27 mouse cellular contexts compared by ENCODE assay signal in the genomic region with DNA sequence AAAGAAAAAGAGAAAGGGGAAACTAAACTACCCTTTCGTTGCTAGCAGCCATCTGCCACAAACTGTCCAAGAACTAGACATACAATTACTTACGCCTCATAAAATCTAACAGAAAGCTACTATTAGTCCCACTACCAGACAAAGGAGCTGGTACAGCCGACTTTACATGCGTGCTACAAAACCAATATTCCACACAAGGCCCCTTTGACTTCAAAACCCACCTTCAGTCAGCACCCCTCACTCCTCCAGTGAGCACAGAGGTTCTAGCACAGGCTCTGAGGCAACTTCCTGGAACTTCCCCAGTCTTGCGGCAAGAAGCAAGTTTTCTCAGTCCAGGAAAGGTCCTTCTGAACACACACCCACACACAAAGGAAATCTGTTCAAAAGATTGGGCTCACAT. TPM values are rescaled to one million over a fixed set of nuclear protein-coding genes. Genes with fewer than 3 reads are reported as not detected.
DNase-seq lines count a peak whose midpoint lies in the region; ATAC-seq and TF ChIP-seq lines count a peak whose summit lies in the region.
"Had no signal": no experiment of that assay in that cellular context is flagged by ENCODE, and none has a peak within 500 bp of the region (broad histone marks: within the 10 kb centered on the region; RNA-seq: fewer than 3 reads in every experiment).

No protein-coding gene starts in this region.

- no peak for TF ChIP-seq POLR2A in lung, adult 2 months (IDR thresholded peaks at IDR 0.05; ENCODE audit: borderline replicate concordance, extremely low read depth, low read depth, low read length)

- no peak for ATAC-seq in hindbrain, embryonic 11.5 days (ENCODE audit: low FRiP score)
- ATAC-seq in hindbrain, embryonic 16.5 days, result no peak
- ATAC-seq: forebrain, embryonic 16.5 days; liver, embryonic 12.5 days; liver, postnatal 0 days; lung, postnatal 0 days; midbrain, embryonic 16.5 days had no signal

- H3K9me3 ChIP-seq in hindbrain, embryonic 11.5 days (ENCODE audit: control insufficient read depth, low read length), result no peaks in the 10 kb centered on the region
- no peaks in the 10 kb centered on the region for H3K9me3 ChIP-seq in hindbrain, embryonic 16.5 days (ENCODE audit: control insufficient read depth, low read length)
- H3K9me3 ChIP-seq: heart, embryonic 13.5 days; hindbrain, embryonic 15.5 days; kidney, embryonic 15.5 days; liver, embryonic 12.5 days had no signal

- no peak overlapping the region for H3K27ac ChIP-seq in hindbrain, embryonic 11.5 days (ENCODE audit: low read depth, low read length)
- no peak overlapping the region for H3K27ac ChIP-seq in hindbrain, embryonic 16.5 days (ENCODE audit: low read depth, low read length)
- H3K27ac ChIP-seq: gastrocnemius, adult 2 months; heart, embryonic 13.5 days; hindbrain, embryonic 15.5 days; kidney, embryonic 15.5 days; liver, embryonic 12.5 days had no signal

- TF ChIP-seq CTCF in lung, adult 2 months (IDR thresholded peaks at IDR 0.05; ENCODE audit: insufficient read depth, low read length), result no peak

- no peaks in the 10 kb centered on the region for H3K27me3 ChIP-seq in hindbrain, embryonic 11.5 days (ENCODE audit: control insufficient read depth, insufficient read depth, low read length)
- no peaks in the 10 kb centered on the region for H3K27me3 ChIP-seq in hindbrain, embryonic 16.5 days (replicated peaks; ENCODE audit: control insufficient read depth, insufficient read depth, low read length)
- H3K27me3 ChIP-seq: heart, embryonic 13.5 days; hindbrain, embryonic 15.5 days; kidney, embryonic 15.5 days; liver, embryonic 12.5 days had no signal

- H3K36me3 ChIP-seq in hindbrain, embryonic 11.5 days (ENCODE audit: control insufficient read depth, insufficient read depth, low read length), result no peaks in the 10 kb centered on the region
- H3K36me3 ChIP-seq in hindbrain, embryonic 16.5 days (ENCODE audit: control insufficient read depth, insufficient read depth, low read length), result no peaks in the 10 kb centered on the region
- H3K36me3 ChIP-seq: G1E; heart, embryonic 13.5 days; hindbrain, embryonic 15.5 days; kidney, embryonic 15.5 days; liver, embryonic 12.5 days had no signal

- no peaks in the 10 kb centered on the region for H3K4me1 ChIP-seq in hindbrain, embryonic 11.5 days (replicated peaks; ENCODE audit: control insufficient read depth, insufficient read depth, low read length)
- no peaks in the 10 kb centered on the region for H3K4me1 ChIP-seq in hindbrain, embryonic 16.5 days (ENCODE audit: control insufficient read depth, insufficient read depth, low read depth, low read length)
- H3K4me1 ChIP-seq in lung, adult 2 months (ENCODE audit: control insufficient read depth, insufficient read depth, low read length), result no peaks in the 10 kb centered on the region
- H3K4me1 ChIP-seq: heart, embryonic 13.5 days; hindbrain, embryonic 15.5 days; kidney, embryonic 15.5 days; liver, embryonic 12.5 days had no signal

- DNase-seq in embryo, embryonic 10.5 days (ENCODE audit: low spot score), result peak; percentile 18
- no peak for DNase-seq in embryo, embryonic 9.5 days (ENCODE audit: extremely low spot score)
- peak; percentile 11 for DNase-seq in hindbrain, embryonic 11.5 days (ENCODE audit: low spot score)
- peak; percentile 8 for DNase-seq in retina, embryonic 14.5 days (ENCODE audit: low spot score)
- no peak for DNase-seq in retina, postnatal 1 day
- no peak for DNase-seq in adipocyte (ENCODE audit: low spot score)
- no peak for DNase-seq in lung, adult 2 months
- DNase-seq: adrenal gland, postnatal 10 days; cerebellum, adult 11 months; cerebellum, adult 9-11 months; gastrocnemius, adult 2 months; heart, postnatal 10 days; kidney, adult 18-20 months; kidney, postnatal 25 days; liver, postnatal 0 days; lung, postnatal 4 days; thymus, adult 2 months; thymus, postnatal 36 days had no signal

- H3K4me3 ChIP-seq in hindbrain, embryonic 11.5 days (ENCODE audit: low read depth, low read length), result no peak overlapping the region
- H3K4me3 ChIP-seq in hindbrain, embryonic 16.5 days (ENCODE audit: low read length), result no peak overlapping the region
- H3K4me3 ChIP-seq in lung, adult 2 months (replicated peaks; ENCODE audit: extremely low read depth, low read depth, low read length), result no peak overlapping the region
- H3K4me3 ChIP-seq: gastrocnemius, adult 2 months; heart, embryonic 13.5 days; hindbrain, embryonic 15.5 days; kidney, embryonic 15.5 days; liver, embryonic 12.5 days had no signal

- H3K9ac ChIP-seq in hindbrain, embryonic 11.5 days (ENCODE audit: low read depth, low read length), result no peak overlapping the region
- no peak overlapping the region for H3K9ac ChIP-seq in hindbrain, embryonic 16.5 days (ENCODE audit: low read depth, low read length)
- H3K9ac ChIP-seq: heart, embryonic 13.5 days; hindbrain, embryonic 15.5 days; kidney, embryonic 15.5 days; liver, embryonic 12.5 days; liver, postnatal 0 days had no signal

- no peak overlapping the region for H3K4me2 ChIP-seq in hindbrain, embryonic 11.5 days (replicated peaks; ENCODE audit: low read depth, low read length)
- H3K4me2 ChIP-seq in hindbrain, embryonic 16.5 days (ENCODE audit: low read length), result no peak overlapping the region
- H3K4me2 ChIP-seq: heart, embryonic 13.5 days; hindbrain, embryonic 15.5 days; kidney, embryonic 15.5 days; liver, embryonic 12.5 days had no signal

- 63% methylated on average over 5 of the region's 5 CpGs for WGBS in hindbrain, embryonic 11.5 days
- WGBS in hindbrain, embryonic 16.5 days, result 55% methylated on average over 5 of the region's 5 CpGs
- 68% methylated on average over 5 of the region's 5 CpGs for WGBS in lung, adult 2 months

RNA-seq across cellular contexts. Expression of a gene that starts 51.6 kb away (rescaled TPM):
- polyA plus RNA-seq in hindbrain, embryonic 11.5 days (2014; fragmentation: Nextera tagmentation; extraction: Ambion mirVana), result 22.8 and 34.8 TPM in 2 replicates
- 9.0 TPM in 2 replicates for polyA plus RNA-seq in hindbrain, embryonic 16.5 days (2015; fragmentation: Nextera tagmentation; extraction: Ambion mirVana)
- polyA plus RNA-seq in lung, adult 2 months (2012; rRNA removed), result 8.4 and 10.2 TPM in 2 replicates
- polyA plus RNA-seq: G1E had no signal

Comparison
In these comparisons a context has a peak if more than half of its experiments do, and no peak if none do; other contexts are left out.
1. DNase-seq: peak in embryo, embryonic 10.5 days (single experiment), hindbrain, embryonic 11.5 days (single experiment) and retina, embryonic 14.5 days (single experiment); none in embryo, embryonic 9.5 days (single experiment), retina, postnatal 1 day (single experiment), adipocyte (single experiment) and lung, adult 2 months (single experiment).